Mouse (Mus musculus) layer of hippocampus, adult 18-20 months (tissue): Measurements from ENCODE around the gene Nxph3. TPM values are rescaled to one million over a fixed set of nuclear protein-coding genes. Genes with fewer than 3 reads are reported as not detected.
"Not testable (repeated sequence)": the region's sequence is repeated elsewhere in the genome, so short reads cannot be mapped to it uniquely, and the experiment has no call there.

ENCODE experiments used
- DNase-seq, 2 experiments: peaks; one replicate each; pipeline ENCODE4 v3.0.0; 2022; ENCODE audit warnings: low spot score in 2 of 2
- total RNA-seq, 2 experiments: library from RNA; stranded (reverse); gene quantifications; 2 replicates each; pipeline ENCODE4 v1.2.3; 2021

Nxph3 gene
- total RNA-seq, 2 experiments from 2014 or later, result 16.5 to 26.3 TPM

- no peak for DNase-seq
Measured at GRCm38 (mm10) chr11:95519996-95520395, 5.6 kb upstream of the Nxph3 start.

- DNase-seq, result no peak
Measured at GRCm38 (mm10) chr11:95519299-95519698, 4.9 kb upstream of the Nxph3 start.

GRCm38 (mm10) chr11:95517162-95517561 lies 2.8 kb upstream of the Nxph3 start:
- DNase-seq, result no peak

GRCm38 (mm10) chr11:95516491-95516911 lies 2.1 kb upstream of the Nxph3 start:
- DNase-seq, result no peak

GRCm38 (mm10) chr11:95515376-95516323 lies 1.3 kb upstream of the Nxph3 start:
- DNase-seq, result no peak

GRCm38 (mm10) chr11:95513461-95514297 lies 691 bp downstream of the Nxph3 start:
- DNase-seq, result no peak

- DNase-seq, result no peak
Measured at GRCm38 (mm10) chr11:95512383-95512782, 2.0 kb downstream of the Nxph3 start.

- no peak for DNase-seq
Measured at GRCm38 (mm10) chr11:95511919-95512318, 2.5 kb downstream of the Nxph3 start.

- no peak for DNase-seq
Measured at GRCm38 (mm10) chr11:95510631-95511030, 3.7 kb downstream of the Nxph3 start.

- no peak for DNase-seq
Measured at GRCm38 (mm10) chr11:95509126-95509717, 5.1 kb downstream of the Nxph3 start.

- no peak for DNase-seq
Measured at GRCm38 (mm10) chr11:95508211-95508926, 6.0 kb downstream of the Nxph3 start.

GRCm38 (mm10) chr11:95507785-95508184 lies 6.6 kb downstream of the Nxph3 start:
- DNase-seq, result no peak

- DNase-seq, result no peak
Measured at GRCm38 (mm10) chr11:95507041-95507716, 7.2 kb downstream of the Nxph3 start.

- no peak for DNase-seq
Measured at GRCm38 (mm10) chr11:95504271-95504731, 10.1 kb downstream of the Nxph3 start.

GRCm38 (mm10) chr11:95503581-95504180 lies 10.7 kb downstream of the Nxph3 start:
- DNase-seq, result no peak

GRCm38 (mm10) chr11:95501826-95502225 lies 12.5 kb downstream of the Nxph3 start:
- DNase-seq, result not testable (repeated sequence)

- DNase-seq, result no peak
Measured at GRCm38 (mm10) chr11:95500836-95501235, 13.5 kb downstream of the Nxph3 start.

- no peak for DNase-seq
Measured at GRCm38 (mm10) chr11:95500412-95500811, 14.0 kb downstream of the Nxph3 start.

GRCm38 (mm10) chr11:95497921-95498320 lies 16.4 kb downstream of the Nxph3 start:
- DNase-seq, result no peak

- DNase-seq, result no peak
Measured at GRCm38 (mm10) chr11:95495883-95496282, 18.5 kb downstream of the Nxph3 start.
